Mouse (Mus musculus) cerebellum, adult 8-10 months (tissue): ENCODE data around the gene Pdcl3.

Experiments used
- DNase-seq: peaks from one replicate; pipeline ENCODE4 v3.0.0; 2022

Pdcl3 gene

DNA sequence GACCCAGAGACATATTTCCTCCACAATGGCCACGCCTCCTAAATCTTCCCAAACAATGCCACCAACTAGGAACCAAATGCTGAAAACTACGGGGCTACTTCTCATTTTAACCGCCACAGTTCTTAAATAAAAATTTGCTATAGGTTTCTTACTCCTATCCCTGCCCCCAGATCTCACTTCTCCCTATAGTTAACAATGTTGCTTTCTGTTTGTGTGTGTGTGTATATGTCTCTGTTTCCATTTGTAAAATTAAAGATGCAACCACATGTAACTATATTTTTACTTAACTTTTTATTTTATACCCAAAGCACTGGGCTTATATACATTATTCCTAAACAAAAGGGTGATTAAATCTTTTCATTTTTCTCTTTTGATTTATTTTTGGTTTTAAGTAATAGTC is at the start of gene Pdcl3:
Gene Pdcl3 (plus strand): TSS at position 301 of the 400 bp plus-strand sequence.
- DNase-seq: no peak

DNA sequence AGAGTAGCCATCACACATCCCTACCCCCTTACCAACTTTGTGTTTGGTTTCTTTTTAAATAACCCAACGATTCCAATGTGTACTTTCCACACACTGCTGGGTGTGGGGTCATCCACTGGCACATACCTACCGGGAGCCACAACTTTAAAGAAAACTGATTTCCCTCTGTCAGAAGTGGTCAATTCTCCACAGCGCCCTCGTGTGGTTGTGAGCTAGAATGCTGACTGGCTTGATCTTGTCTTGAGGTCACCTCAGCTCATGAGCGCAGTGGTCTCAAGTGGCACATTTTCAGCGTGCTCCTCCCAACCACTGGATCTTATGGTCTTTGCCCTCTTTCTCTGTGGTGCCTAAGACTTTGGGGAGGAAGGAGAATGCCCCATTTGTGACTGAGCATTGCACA is 48.6 kb upstream of the Pdcl3 start:
- peak; percentile 32 for DNase-seq

DNA sequence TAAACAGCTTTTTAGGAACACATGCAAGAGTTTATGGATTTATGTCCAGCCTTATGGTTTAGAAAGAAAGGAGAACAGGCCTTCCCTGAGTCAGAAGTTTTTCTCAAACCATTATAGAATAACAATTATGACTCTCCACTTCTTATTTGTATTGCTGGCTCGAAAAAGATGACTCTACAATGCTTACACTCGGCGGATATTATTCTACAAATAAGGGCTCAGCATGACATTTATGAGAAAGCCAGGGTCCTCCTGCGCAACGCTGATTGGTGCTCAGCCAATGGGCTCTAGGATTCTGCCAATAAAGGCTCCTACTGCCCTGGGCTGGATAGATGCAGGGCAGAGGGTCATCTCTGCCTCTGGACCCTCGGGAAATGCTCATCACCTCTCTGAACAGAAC is 46.6 kb upstream of the Pdcl3 start, which contains the start of gene Nms:
Gene Nms (plus strand): TSS at position 301 of the 400 bp plus-strand sequence.
- no peak for DNase-seq

DNA sequence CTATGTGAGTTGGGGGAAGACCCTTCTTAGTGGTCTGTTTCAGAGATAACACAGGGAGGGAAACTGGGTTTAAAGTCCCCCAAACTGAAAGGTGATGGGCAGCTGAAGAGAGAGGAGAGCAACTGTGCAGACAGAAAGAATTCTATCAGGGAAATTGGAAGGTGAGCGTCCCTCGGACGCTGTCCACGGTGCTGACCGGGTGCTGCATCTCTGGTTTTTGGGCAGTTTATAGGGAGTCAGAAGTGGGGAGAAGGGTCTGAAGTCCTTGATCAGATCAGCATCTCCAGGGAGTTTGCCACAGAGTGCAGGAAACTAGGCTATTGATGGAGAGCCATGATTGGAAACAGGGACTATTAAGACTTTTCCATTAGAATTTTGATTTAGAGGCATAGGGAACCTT is 45.8 kb upstream of the Pdcl3 start:
- DNase-seq: no peak

DNA sequence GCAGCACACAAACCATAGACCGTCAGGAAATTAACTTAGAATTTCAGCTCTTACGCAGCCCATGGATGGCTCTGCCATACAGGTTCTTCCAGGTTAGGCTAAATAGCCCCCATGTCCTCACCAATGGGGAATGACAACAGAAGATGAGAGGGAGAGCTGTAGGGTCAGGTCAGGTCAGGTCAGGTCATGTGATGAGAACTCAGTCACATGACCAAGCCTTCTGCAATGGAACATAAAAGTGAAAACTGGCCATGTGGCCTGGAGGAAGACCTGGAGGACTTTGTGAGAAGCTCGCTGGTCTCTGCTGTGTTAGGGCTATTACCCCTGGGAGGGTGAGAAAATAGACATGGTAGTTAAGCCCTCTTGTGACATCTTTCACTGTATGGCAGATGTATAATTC is 29.0 kb upstream of the Pdcl3 start:
- no peak for DNase-seq

DNA sequence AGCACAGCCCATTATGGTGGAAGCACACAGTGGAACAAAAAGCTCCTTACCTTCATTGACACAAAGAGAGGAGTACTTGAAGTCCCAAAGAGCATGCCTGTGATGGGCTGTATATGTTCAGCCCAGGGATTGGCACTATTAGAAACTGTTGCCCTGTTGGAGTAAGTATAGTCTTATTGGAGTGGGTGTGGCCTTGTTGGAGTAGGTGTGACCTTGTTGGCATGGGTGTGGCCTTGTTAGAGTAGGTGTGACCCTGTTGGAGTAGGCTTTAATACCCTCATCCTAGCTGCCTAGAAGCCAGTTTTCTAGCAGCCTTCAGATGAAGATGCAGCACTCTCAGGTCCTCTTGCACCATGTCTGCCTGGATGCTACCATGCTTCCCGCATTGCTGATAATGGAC is 16.3 kb upstream of the Pdcl3 start:
- DNase-seq: no peak

DNA sequence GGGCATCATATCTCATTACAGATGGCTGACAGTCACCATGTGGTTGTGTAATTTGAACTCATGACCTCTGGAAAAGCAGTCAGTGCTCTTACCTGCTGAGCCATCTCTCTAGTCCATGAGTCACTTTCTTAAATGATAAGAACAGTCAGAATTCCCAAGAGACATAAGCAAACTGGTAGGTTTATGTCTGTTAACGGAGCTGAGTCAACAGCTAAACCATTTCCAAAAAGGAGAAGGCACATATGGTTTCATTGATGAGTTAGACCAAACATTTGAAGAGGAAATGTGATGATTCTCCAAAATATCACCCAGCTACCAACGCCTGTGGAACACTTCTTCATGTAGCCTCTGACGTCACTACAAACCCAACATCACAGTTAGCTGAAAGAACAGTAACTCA is 13.7 kb upstream of the Pdcl3 start:
- DNase-seq: no peak

DNA sequence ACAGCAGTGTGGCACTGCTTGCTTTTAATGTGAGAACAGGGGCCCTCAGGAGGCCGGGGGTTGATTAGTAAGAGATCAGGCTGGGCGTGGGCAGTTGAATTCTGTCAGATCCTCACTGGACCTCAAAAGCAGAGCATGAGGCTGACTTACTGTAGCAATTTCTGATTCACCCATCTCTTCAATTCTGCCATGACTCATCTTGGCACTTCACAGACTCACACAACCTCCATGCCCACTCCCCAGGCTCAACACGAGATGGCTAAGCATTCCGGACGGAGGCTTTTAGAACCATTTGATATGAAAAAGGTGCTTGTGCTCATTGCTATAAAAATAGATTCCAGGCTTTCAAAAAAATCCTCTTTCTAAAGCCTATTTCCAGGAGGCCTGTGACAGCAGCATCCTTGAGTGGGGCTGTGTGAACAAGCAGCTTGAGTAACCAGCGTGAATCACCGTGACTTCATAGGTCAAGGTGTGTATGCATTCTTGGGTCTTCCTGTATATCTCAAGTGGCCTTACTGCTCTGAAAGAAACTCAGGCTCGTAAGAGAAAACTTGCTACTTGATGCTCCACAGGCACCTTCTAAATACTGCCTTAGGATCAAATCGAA is 12.3 kb upstream of the Pdcl3 start:
- DNase-seq: no peak

DNA sequence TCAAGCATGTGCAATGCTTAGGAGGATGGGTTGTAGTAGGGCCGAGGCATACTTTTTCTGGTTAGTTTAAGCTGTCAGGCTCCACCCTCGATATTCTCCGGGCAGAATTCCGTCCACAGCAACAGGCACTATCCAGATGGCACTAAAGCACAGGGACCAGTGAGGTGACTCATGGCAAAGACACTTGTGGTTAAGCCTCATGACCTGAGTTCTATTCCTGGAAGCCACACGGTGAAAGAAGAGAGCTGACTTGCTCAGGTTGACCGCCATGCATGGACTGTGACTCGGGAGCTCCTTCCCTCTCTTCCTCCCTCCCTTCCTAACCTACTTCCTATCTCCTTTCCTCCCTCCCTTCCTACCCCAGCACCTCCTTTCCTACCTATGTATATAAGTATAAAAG is 5.5 kb upstream of the Pdcl3 start:
- no peak for DNase-seq

DNA sequence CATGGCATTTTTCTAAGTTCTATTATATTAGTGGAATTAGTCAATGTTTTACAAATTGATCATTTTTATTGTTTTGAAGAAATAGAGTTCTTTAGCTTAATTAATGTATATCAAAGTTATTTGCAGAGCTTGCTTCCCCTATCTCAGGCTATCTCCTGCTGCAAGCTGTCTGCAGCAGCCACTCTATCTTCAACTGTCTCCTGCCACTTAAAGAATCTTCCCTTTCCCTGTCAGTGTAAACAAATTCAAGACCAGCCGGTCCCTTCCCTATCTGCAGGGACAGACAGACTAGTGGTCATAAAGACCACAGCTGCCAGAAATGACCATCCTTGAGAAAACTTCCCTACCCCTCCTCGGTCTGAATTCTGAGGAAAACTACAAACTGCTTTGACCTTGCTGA is 1.5 kb upstream of the Pdcl3 start:
- DNase-seq: no peak

DNA sequence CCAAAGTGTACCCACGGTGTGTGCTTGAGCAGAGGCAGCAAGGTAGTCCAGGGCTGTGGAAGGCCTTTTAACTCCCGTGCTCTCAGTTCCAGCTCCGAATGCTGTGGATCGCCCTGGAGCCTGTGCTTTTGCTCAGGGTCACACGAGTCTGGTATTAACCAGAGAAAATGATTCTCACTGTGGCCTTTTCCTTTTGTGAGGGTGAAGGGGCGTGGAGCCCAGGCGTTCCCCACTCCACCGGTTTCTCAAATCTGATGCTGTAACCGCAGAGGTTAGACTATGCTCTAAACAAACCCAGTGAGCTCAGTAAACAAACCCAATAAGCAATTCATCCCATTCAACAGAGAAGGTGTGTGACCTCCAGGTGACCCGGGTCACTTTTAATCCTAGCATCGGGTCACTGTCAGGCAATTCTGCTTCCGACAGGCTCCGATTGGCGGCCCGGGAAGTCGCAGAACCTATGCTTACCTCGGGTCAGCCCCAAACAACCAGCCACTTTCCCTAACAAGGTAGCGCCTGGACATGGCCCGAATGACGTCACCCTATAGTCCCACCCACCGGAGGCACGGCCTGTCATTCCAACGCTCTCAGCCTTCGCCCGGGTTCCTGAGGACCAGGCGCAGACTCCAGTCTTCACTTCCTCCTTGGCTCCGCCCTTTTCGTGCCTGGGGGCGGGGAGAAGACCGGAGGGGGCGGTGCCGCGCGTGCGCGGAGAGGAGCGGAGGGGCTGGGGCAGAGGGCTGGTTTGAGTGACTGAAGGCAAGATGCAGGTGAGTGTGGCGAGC is 1.9 kb downstream of the Pdcl3 start:
- DNase-seq: peak; percentile 99

DNA sequence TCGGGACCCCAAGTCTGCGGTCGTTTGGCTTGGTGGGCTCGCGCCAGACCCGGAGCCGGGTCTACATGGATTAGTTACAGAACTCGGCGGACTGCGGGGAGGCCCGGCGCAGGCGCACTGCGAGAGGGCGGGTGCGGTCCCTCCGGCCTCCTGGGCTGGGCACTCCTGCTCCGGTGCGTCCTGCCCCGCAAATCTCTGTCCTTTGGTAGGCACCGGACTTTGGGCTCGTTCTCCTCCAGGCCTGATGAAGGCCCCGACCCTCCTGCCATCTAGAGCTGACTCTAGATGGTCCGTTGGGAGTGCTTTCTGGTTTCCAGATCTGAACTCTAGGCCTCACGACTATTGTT is 2.4 kb downstream of the Pdcl3 start:
- DNase-seq: no peak

DNA sequence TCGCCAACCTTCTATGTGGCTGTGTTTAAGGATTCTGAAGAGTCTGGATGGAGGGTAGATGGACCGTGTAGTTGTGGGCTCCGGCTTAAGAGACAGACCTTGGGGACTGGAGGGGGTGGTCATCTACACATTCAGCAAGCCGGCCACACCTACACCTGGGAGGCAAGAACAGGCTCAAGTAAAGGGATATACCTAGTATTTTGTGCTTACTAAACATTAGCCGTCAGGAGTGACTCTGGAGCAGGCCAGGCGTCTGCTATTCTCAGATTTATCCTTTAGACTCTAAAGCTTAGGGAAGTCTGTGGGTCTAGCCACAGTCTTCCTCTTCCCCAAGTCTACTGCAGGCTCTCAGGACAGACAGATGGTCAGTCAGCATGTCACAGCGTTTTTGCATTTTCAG is 2.9 kb downstream of the Pdcl3 start:
- no peak for DNase-seq

DNA sequence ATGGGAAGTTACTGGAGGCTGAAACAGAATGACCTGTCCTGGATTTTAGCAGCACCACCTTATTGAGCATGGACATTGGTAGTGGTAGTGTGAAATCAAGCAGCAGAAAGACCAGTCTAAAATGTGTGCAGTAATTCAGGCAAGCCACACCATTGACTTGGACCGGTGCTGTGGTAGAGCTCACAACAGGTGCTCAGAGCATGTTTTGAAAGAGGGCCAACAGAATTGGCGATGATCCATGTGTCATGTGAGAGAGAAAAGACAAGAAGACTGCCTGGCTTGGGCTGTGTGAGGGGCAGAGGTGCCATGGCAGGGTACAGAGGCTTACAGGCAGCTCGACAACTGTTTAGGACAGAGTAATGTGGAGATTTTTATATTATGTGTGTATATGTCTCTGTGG is 7.0 kb downstream of the Pdcl3 start:
- DNase-seq: peak; percentile 41

DNA sequence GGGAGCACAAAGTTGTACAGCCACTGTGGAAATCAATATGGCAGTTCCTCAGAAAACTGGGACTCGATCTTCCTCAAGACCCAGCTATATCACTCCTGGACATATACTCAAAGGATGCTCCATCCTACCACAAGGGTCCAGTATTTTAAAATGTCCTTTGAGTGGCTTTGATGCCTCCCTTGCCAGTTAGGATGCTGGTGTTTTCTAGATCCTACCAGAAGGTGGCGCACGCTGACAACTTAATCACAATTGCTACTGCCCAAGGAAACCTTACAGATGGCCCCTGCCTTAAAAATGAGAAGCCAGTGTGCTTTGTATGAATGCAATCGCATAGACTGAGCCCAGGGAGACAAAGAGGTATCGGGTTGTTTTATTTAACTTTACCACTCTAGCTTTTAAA is 15.7 kb downstream of the Pdcl3 start:
- peak; percentile 77 for DNase-seq

DNA sequence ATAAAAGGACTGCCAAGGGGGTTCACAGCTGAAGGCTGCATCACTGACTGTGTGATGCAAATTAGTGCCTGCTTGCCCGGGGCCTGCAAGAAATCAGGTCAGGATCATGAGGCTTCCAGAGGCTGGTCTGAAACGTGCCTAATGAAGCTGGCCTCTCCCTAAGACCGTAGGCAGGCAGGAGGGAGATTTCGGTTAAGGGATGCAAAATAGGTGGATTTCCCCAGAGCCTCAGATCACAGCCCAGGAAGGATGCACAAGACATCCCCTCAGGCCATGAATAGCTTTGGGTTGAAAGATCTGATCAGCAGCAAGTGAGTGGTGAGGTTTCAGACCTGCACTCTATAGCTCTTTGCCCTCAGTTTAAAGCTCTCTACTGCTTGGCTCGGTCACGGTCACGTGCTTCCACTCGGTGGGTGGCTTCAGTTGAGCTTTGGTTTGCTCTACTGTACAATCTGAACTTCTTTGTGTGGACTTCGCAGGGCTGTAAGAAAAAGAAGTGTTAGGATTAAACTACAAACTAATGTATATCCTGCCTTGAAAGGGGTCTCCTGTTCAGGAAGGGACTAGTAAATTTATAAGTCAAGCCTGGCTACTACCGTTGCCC is 20.4 kb downstream of the Pdcl3 start:
- no peak for DNase-seq

DNA sequence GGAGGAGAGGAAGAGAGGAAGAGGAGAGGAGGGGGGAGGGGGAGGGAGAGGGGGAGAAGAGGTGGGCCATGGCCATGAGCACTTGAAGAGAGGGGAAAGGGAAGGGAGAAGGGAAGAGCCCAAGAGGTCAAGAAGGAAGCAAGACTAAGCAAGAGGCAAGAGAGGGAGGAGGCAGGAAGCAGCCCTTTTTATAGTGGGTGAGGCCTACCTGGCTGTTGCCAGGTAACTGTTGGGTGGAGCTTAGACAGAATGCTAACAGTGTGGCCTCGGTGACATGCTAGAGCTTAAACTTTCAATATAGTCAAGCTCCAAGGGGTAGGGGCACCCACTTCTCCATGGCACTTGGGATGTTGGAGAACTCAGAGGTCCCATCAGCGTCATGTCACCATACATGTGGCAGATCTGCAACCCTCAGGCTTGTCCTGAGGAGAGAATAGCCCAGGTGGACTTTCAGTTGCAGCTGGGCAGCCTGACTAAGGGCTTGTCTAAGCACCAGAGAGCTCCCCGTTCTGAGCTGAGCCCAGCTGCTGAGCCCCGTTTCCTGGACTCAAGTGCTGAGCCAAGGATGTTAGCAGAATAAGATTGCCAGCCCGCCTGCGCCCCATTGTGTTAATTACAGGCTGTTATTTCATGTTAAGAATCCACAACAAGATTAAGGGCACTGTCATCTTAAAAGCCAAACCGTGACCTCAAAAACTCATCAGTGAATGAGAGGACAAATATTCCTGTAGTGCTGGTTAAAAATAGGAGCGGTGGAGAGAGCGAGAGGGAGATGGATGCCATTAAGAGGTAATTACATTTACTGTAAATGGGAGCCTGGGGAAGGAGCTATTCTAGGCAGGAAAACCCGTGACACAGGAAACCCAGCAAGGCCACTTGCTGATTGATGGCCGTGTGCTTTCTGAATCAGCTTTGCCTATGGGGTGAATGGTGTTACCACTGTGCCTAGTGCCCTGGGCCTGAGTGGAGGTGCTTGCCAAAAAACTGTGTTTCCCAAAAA is 21.7 kb downstream of the Pdcl3 start:
- no peak for DNase-seq

DNA sequence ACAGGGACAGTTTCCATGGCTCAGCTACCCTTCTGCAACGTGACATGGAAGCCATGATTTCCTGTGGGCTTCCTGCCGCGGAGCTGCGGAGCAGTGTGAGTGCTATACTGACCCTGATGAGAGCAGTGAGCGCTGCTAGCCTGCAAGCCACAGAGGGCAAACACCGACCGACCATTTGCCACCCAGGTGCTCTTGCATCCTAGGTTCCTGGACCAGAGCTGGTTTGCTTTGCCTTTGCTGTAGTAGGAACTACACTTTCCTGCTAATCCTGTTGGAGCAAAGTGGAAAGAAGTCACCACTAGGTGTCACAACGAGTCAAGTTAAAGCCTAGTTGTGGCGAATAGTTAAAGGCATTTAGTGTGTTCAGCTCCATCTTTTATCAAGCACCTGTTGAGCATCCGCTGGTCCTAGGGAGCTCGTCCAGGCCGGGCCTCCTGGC is 25.2 kb downstream of the Pdcl3 start:
- DNase-seq: peak; percentile 54

DNA sequence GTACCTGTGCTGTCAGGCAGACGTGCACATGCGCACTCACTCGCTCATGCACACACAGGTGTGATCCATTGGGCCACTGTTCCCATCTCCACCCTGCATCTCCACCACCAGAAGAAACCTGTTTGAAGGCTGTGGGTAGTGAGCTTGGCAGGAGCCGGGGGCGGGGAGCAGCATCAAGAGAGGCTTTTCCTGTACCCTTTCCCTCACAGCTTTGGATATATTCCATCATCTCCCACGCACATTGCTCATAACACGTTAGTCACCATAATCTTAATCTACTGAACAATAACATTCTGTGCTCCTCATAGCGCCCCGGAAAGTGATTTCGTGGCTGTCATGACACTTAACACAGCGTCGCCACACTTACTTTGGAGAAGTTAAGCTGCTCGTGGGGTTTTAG is 27.2 kb downstream of the Pdcl3 start:
- no peak for DNase-seq

DNA sequence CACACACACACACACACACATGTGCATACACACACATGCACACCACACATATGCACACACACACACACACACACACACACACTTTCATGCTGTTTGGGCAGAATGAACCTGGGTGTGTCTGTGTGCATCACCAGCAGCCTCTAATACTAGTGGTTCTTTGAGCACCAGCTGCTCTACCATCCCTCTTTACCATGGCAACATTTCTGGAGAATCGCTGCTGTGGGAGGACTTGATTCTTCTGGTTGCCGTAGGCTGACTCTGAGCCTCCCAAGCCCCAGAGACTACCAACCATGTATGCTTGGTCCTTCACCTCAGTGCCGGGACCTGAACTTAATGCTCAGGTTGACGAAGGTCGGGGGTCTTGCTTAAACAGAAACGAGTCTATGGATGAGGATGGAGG is 28.4 kb downstream of the Pdcl3 start:
- DNase-seq: no peak

DNA sequence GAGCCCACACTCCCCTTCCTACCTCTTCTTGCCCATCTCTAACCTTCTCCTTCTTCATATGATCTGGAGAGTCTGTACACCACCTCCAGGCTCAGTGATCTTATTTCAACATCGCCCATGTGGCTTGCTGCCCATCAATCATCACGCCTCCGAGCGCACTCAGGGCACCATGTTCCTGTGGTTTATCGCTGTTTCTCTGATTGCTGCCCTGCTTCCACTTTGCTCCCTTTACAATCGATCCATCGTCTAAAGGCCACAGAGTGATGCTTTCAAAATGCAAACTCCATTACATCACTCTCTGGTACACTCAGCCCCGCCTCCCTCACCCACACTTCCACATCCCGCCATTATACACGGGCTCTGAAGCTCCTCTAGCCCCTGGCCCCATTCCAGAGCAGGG is 30.1 kb downstream of the Pdcl3 start:
- no peak for DNase-seq

DNA sequence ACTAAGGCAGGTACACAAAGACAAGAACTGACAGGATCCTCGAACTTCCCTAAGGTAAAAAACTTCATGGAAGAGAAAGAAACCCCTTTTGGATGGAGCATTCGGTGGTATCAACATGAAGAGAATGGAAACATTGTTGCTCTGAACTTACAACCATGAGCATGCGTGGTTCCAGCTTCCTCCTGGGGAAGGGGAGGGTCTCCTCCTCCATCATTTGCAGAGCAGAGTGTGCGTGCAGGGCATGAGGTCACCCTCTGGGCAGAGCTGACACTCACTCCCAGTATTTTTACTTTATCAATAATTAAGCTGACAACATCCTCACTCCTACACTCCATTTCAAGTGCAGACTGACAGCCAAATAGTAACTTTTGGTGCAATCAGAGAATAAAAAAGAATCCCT is 32.5 kb downstream of the Pdcl3 start:
- DNase-seq: no peak

DNA sequence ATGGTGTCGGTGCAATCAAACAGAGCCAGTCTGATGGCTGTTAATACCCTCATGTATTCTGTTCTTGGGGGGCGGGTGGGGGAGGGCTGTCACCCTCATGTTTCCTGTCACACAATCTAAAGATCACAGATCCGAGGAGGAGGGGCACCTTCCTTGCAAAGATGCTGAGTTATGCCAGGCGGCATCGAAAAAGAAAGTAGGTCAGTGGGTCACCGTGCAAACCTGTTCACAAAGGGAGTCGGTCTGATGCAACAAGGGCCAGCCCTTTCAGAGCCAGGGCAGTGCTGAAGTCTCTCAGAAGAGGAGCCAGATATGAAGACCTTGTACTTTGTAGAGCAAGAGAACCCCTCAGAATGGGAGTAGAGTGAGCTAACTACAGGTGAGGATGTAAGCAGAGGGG is 39.7 kb downstream of the Pdcl3 start:
- DNase-seq: peak; percentile 18
